Mouse (Mus musculus) right cerebral cortex, postnatal 36 days (tissue): ENCODE results near the gene Tjp3.

Experiments
- DNase-seq, 2 experiments: peaks; one replicate each; pipeline ENCODE4 v3.0.0; 2022; ENCODE audit warnings: low spot score in 2 of 2, mixed read lengths in 1 of 2

Tjp3 gene

GRCm38 (mm10) chr10:81266211-81267105 is 24.9 kb downstream of the Tjp3 start, which contains the start of the genes Mrpl54 and Apba3:
Gene Mrpl54 (minus strand): TSS chr10:81266934.
Gene Apba3 (plus strand): TSS chr10:81266960.
- peak; percentile 91 to 92 for DNase-seq

DNA sequence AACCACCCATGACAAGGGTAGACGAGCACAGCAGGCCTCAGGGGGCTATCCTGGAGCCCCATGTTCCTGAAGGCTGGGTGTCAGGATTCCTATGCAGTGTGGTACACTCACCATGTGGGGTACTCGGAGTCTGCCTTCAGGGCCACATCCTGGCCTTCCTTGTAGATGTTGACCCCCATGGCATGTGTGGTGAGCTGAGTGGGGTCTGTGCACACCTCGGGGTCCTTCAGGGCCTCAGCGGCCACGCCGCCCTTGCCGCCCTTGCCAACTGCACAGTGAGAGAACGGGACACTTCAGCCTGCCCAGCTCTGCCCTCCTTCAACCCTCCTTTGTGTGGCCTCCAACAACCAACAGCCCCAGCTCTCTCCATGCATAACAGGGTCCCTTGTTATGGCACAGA is 25.8 kb downstream of the Tjp3 start:
- no peak for DNase-seq

DNA sequence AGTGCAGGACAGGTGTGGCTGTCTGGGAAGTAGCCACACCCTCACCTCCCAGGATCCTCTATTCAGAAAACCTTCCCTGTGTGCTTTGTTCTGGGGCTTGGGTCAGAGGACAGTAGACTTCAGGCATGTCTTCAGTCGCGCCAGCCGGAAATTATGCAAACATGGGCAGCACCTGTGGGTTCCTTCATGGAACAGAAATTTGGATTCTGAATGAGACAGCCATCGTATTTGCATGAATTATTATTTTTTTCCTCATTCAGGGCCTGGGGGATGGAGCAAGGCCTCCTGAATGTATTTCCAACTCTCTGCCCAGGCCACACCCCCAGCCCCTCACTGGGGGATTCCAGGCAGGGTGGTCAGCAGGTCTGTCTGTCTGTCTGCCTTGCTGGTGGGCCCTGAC is 30.4 kb downstream of the Tjp3 start:
- no peak for DNase-seq

DNA sequence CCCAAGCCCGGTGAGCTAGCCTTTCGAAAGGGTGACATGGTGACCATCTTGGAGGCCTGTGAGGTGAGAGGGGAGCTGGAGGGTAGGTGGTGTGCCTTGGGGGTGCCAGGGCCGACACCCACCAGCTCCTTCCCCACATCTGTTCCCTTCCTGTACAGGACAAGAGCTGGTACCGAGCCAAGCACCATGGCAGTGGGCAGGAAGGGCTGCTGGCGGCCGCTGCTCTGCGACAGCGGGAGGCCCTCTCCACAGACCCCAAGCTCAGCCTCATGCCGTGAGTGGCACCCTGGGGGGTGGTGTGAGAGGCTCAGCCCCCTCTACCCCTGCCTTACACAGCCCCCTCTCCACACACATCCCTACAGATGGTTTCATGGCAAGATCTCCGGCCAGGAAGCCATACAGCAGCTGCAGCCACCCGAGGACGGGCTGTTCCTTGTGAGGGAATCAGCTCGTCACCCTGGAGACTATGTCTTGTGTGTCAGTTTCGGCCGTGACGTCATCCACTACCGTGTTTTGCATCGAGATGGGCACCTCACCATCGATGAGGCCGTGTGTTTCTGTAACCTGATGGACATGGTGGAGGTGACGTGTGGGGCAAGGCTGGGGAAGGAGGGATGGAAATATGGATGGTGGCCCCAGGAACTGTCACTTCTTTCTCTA is 32.0 kb downstream of the Tjp3 start:
- DNase-seq: no peak

DNA sequence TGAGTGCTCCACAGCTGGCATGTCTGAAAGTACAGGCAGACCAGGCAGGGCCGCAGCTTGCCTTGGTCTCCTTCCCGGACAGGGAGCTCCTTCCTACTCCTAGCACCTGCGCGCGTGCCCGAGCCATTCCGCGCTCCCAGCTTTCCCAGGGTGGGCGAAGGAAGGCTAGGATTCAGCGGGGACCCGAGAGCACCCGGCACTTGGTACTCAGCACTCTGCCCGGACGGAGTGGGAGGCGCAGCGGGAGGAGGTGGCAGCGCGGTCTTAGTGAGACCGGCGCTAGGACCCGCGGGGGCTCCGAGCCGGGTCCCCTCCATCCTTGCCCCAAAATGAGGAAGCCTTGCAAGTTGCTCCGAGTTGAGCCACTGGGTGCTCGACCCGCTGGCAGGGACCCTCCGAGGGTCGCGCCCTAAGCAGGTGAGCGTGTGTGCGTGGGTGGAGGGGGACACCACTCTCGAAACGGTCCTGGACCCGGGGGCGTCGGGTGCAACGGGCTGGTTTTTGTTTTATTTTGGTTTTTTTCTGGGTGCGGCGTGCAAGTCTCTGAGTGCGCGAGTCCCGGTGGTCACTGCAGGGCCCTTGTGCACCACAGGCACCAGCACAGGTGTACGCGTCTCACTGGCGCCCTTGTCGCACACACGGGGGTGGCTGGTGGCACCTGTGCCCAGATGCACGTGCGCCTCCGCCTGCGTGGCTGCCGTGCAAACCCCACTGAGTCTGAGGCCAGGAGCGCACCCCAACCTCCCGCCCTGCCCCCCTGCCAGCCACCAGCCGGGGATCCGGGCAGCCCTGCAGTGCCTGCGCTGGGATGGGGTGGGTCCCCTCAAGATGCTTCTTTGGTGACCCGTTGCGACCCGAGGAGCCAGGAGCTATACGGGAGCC is 34.0 kb downstream of the Tjp3 start:
- peak in 1 of 2 experiments; percentile 46 for DNase-seq

DNA sequence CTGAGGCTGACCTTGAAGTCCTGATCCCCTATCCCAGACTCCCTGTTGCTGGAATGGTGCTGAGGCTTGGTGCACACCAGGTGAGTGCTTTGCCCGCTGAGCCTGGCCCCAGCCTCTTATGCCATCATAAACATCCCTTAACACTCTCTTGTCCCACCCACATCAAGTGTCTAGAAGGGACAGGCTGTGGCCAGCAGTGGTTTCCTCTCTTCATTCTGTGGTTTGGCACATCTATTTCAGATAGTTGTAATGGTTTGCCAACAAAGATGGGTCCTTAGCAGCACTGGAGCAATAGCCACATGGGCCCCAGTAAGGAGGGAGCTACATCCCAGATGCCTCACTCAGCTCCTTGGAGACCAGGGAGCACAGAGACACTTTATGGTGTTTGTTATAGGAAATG is 36.5 kb downstream of the Tjp3 start:
- no peak for DNase-seq

GRCm38 (mm10) chr10:81252424-81253419 is 38.7 kb downstream of the Tjp3 start, which contains the start of gene Matk:
Gene Matk (plus strand): TSS chr10:81252935.
- peak; percentile 90 to 93 for DNase-seq

DNA sequence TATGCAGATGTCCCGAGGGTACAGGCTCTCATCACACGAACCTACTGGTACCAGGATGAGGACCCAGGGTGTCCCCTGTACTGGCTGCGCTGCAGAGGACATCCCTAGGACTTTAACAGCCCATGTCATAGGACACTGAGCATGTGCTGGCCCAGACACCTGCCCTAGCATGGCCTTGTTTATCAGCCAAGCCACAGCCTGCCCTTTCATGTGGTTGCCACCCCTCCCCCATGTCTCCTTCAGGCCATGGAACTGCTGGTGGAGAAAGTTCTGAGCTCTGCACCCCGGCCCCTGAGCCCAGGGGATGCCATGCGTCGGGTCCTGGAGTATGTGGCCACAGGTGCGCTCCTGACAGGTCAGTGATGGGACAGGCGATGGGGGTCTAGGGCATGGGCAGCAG is 41.9 kb downstream of the Tjp3 start:
- DNase-seq: no peak

GRCm38 (mm10) chr10:81247804-81248203 is 43.6 kb downstream of the Tjp3 start:
- DNase-seq: no peak

DNA sequence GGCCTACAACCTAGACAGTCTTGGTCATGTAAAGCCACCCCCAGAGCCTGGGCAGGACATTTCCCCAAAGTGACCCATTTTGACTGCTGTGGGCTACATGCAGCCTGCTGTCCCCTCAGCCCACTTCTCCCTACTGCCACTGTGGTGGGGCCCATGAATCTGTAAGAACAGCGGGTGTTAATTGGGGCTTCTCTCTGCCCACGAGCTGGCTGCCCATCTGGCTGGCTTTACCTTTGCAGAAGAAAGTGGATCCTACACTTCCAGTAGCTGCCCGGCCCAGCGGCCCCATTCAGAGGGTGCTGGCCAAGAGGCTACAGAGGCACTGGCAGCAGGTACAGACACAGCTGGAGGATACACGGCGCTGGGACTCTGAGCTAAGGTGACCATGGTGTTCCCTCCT is 46.2 kb downstream of the Tjp3 start:
- peak in 1 of 2 experiments; percentile 55 for DNase-seq

DNA sequence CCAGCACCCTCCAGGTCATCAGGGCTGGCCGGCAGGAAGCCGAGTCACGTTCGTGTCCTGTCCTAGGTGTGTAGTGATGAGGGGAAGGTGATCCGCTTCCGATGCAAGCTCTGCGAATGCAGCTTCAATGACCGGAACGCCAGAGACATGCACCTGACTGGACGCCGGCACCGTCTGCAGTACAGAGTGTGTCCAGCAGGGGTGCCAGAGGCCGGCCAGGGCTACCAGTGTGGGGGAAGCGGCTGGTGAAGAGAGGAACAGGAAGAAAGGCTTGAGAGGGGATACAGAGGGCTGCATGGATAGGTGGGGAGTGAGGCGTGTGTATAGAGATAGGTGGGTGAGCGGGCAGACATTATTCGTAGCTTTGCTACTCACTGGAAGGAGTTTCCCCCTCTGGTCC is 46.8 kb downstream of the Tjp3 start:
- DNase-seq: no peak

- no peak for DNase-seq
These were observed 47.2 kb downstream of the Tjp3 start for GRCm38 (mm10) chr10:81244146-81244545.

GRCm38 (mm10) chr10:81242021-81242420 is 49.4 kb downstream of the Tjp3 start:
- DNase-seq: no peak

- no peak for DNase-seq
These were observed 50.5 kb downstream of the Tjp3 start for GRCm38 (mm10) chr10:81240876-81241275.

DNA sequence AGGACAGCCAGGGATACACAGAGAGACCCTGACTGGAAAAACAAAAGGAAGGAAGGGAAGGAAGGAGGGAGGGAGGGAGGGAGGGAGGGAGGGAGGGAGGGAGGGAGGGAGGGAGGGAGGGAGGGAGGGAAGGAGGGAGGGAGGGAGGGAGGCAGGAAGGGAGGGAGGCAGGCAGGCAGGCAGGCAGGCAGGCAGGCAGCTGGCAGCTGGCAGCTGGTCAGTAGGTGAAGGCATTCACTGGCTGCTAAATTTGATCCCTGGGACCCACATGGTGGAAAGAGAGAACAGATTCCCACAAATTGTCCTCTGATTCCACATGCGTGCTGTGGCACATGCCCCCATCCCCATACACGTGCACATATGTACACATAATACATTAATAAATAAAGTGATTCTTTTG is 52.8 kb downstream of the Tjp3 start:
- no peak for DNase-seq

GRCm38 (mm10) chr10:81236471-81237268 is 54.7 kb downstream of the Tjp3 start:
- no peak for DNase-seq

GRCm38 (mm10) chr10:81234206-81234605 is 57.2 kb downstream of the Tjp3 start:
- DNase-seq: no peak

DNA sequence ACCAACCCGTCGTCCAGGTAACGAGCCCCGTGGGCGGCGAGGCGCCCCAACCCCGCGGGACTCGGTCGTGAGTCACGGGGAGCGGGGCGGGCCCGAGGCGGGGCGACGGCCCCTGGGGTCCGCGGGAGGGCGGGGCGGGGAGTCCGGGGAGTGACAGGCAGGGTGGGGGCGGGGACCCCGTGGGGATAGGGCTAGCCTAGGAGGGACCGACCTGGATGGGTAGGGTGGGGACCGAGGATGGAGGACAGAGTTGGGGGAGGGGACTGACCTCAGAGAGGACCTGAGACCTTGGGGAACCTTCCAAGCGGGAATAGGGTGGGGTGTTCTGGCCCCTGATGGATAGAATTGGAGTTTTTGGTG is 58.2 kb downstream of the Tjp3 start:
- no peak for DNase-seq

DNA sequence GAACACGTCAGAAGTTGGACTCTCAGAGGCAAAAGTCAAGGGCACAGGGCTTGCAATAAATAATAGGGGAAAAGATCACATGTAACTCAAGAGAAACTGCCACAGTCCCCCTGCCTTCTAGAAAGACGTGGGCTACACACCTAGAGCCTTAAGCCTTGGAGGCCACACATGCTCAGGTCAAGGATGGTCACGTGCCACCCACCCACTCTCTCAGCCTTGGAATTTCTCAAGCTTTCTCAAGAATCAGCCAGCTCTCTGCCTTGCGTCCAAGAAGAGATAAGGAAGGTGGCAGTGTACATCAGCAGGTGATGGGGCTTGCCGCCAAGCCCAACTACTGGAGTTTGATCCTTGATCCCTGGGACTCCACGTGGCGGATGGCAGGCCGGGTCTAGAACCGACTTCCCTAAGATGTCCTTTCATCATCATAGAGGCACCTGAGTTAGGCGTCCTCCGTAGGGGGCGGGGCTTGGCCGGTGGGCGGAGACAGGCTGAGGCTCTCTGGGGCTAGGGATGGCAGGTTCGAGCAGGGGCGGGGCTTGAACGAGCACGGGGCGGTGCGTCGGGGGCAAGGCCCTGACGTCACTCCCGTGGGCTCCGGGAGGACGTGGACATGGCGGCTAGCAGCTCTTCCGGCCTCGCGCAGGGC is 58.7 kb downstream of the Tjp3 start, which contains the start of gene Zfr2:
Gene Zfr2, plus strand, starts transcription at position 576 of the 646 bp plus-strand sequence.
- peak; percentile 91 to 95 for DNase-seq
